Mouse (Mus musculus) thymus, postnatal 4 days (tissue): ENCODE data around the gene Atpaf1.

Experiments used
- DNase-seq: peaks from one replicate; pipeline ENCODE4 v3.0.0; 2021

The Atpaf1 gene

GRCm38 (mm10) chr4:115850631-115851030 is 66.0 kb downstream of the Atpaf1 start:
- no peak for DNase-seq

GRCm38 (mm10) chr4:115851569-115851968 is 67.0 kb downstream of the Atpaf1 start:
- DNase-seq = no peak

DNA sequence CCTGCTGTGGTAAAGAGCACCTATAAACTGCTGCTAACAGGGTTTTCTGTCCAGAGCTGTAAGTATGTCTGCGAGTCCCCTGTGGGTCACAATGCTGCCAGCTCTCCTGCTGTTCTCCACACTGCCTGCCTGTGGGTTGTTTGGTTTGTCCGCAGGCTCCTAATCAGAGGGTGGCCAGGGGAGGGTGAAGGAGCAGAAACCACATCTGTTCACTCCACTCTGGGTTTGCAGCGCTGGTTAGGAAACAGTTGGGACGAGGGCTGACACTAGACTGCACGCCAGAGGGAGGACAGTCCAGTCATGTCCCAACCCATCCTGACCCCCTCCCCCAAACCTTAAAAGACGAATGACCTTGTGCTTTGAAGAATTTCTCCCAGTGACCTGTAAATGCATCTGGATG is 70.5 kb downstream of the Atpaf1 start:
- DNase-seq = no peak

DNA sequence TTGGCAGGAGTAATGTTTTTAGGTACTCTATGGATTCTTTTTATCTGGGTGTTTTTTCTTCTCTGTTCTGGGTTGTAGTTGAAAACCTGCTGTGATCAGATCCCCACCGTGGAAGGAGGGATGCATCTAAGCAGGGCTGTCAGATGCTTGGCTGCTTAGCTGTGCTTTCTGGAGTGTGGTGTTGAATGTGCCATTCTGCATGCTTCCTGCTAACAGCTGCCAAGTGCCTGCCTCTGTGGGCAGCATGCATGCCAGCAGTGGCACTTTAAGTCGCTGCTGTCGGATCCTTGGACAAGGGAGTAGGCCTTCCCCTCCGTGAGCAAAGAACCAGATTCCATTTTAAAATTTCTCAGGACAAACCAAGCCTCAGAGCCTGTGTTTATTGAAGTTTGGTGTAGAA is 71.0 kb downstream of the Atpaf1 start:
- DNase-seq = no peak

DNA sequence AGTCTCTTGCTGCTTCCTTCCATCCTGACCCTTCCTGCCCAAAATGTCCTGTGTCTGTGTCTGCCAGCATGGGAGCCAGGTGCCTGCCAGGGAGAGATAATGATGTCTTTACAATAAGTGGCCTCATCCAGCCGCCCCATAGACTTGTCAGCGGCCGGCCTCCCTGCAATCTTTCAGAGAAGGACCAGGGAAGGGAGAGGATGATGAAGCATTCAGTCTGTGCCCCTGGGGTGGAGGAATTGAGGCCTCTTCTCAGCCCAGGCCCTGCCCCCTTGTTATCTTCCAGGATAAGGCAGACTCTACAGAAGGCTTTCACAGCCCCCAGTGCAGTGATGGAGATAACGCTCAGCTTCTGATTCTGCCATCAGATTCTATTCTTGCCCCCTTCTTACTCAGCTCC is 71.7 kb downstream of the Atpaf1 start:
- DNase-seq = no peak

- no peak for DNase-seq
Observed at GRCm38 (mm10) chr4:115857293-115857883, 72.8 kb downstream of the Atpaf1 start.

DNA sequence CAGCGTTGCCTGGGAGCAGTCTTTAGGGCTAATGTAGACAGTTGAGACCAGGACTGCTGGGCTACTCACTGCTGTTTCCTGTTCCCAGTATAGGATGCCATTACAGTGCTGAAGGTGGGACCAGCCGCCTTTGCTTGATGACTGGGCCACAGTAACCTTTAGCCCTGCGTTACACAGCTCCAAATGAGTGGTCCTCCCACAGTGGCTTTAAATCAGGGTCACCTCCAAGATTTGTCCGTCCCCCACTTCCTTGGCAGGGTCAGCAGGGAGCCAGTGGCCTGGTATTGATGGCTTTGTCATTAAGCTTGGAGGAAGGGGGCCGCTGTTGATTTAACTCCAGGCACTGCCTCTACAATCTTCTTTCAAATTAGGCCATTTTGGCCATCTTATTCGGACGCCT is 78.7 kb downstream of the Atpaf1 start:
- no peak for DNase-seq

DNA sequence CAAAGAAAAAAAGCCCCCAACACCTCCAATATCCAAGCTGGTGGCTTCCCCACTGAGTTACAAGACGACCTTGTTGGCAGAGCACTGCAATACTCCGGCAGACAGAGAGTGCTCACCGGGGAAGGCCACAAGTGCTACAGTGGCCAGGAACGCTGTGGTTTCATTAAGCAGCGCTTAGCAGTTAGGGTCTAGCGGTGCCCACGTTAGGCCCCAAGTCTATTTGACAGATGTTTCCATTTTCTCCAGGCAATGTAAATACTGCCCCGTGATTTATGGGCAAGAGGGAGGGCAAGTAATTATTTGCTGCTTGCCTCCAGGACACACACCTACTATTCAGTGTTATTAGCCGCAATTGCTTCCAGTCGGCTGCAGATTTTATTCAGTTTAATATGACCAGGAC is 79.3 kb downstream of the Atpaf1 start:
- DNase-seq = no peak
